Mouse (Mus musculus): ENCODE measurements at regions not wholly inside any gene's neighbourhood (a gene's known extent, or its start where the extent isn't known, plus 50 kb on each side); places are given as distances from the start of the nearest gene placed in this dataset. TPM values are rescaled to one million over a fixed set of nuclear protein-coding genes. Genes with fewer than 3 reads are reported as not detected.

- Histone ChIP-seq H3K9ac (replicated peaks) (no peak overlapping the region), H3K27ac (ENCODE audit: low read depth) (no peak overlapping the region), H3K4me3 (ENCODE audit: low read depth, low read length) (no peak overlapping the region), H3K27me3 (ENCODE audit: insufficient read depth, low read length) (no peaks in the 10 kb centered on the region), H3K9me3 (ENCODE audit: low read length) (no peaks in the 10 kb centered on the region), H3K36me3 (replicated peaks; ENCODE audit: insufficient read depth, low read length) (no peaks in the 10 kb centered on the region), H3K4me1 (ENCODE audit: insufficient read depth) (no peaks in the 10 kb centered on the region), H3K4me2 (ENCODE audit: low read depth, low read length) (no peak overlapping the region)
- ATAC-seq = no peak
- TF ChIP-seq EP300 (IDR thresholded peaks at IDR 0.05; ENCODE audit: low read depth) = no peak
- no peak for TF ChIP-seq CTCF (IDR thresholded peaks at IDR 0.05; ENCODE audit: low read depth)
- 66% methylated on average over 3 of the region's 3 CpGs for WGBS (ENCODE audit: insufficient replicate concordance)
- no peak for DNase-seq
Measured at GRCm38 (mm10) chr4:103540960-103541359, 78.2 kb upstream of the Dab1 start.

- Histone ChIP-seq H3K36me3 (replicated peaks; ENCODE audit: insufficient read depth, low read length) (no peaks in the 10 kb centered on the region), H3K27ac (ENCODE audit: low read depth) (no peak overlapping the region), H3K9ac (replicated peaks) (no peak overlapping the region), H3K27me3 (ENCODE audit: insufficient read depth, low read length) (no peaks in the 10 kb centered on the region), H3K9me3 (ENCODE audit: low read length) (no peaks in the 10 kb centered on the region), H3K4me2 (ENCODE audit: low read depth, low read length) (no peak overlapping the region), H3K4me3 (ENCODE audit: low read depth, low read length) (no peak overlapping the region), H3K4me1 (ENCODE audit: insufficient read depth) (no peaks in the 10 kb centered on the region)
- TF ChIP-seq EP300 (IDR thresholded peaks at IDR 0.05; ENCODE audit: low read depth) = no peak
- TF ChIP-seq CTCF (IDR thresholded peaks at IDR 0.05; ENCODE audit: low read depth) = no peak
- DNase-seq = no peak
- no peak for ATAC-seq
Measured at GRCm38 (mm10) chr4:103547297-103547696, 71.9 kb upstream of the Dab1 start.

- ATAC-seq = no peak
- Histone ChIP-seq H3K4me1 (ENCODE audit: insufficient read depth) (no peaks in the 10 kb centered on the region), H3K27ac (ENCODE audit: low read depth) (no peak overlapping the region), H3K4me2 (ENCODE audit: low read depth, low read length) (no peak overlapping the region), H3K9me3 (ENCODE audit: low read length) (no peaks in the 10 kb centered on the region), H3K36me3 (replicated peaks; ENCODE audit: insufficient read depth, low read length) (no peaks in the 10 kb centered on the region), H3K9ac (replicated peaks) (no peak overlapping the region), H3K4me3 (ENCODE audit: low read depth, low read length) (no peak overlapping the region), H3K27me3 (ENCODE audit: insufficient read depth, low read length) (no peaks in the 10 kb centered on the region)
- 75% methylated on average over 3 of the region's 3 CpGs for WGBS (ENCODE audit: insufficient replicate concordance)
- TF ChIP-seq CTCF (IDR thresholded peaks at IDR 0.05; ENCODE audit: low read depth) (no peak), EP300 (IDR thresholded peaks at IDR 0.05; ENCODE audit: low read depth) (no peak)
- DNase-seq = no peak
Measured at GRCm38 (mm10) chr4:103552476-103552875, 66.7 kb upstream of the Dab1 start.

- Histone ChIP-seq H3K4me2 (ENCODE audit: low read depth, low read length) (no peak overlapping the region), H3K27me3 (ENCODE audit: insufficient read depth, low read length) (no peaks in the 10 kb centered on the region), H3K4me3 (ENCODE audit: low read depth, low read length) (no peak overlapping the region), H3K36me3 (replicated peaks; ENCODE audit: insufficient read depth, low read length) (no peaks in the 10 kb centered on the region), H3K27ac (ENCODE audit: low read depth) (no peak overlapping the region), H3K9ac (replicated peaks) (no peak overlapping the region), H3K4me1 (ENCODE audit: insufficient read depth) (no peaks in the 10 kb centered on the region), H3K9me3 (ENCODE audit: low read length) (no peaks in the 10 kb centered on the region)
- ATAC-seq (no peak), DNase-seq (no peak)
- 69% methylated on average over 4 of the region's 4 CpGs for WGBS (ENCODE audit: insufficient replicate concordance)
- TF ChIP-seq CTCF (IDR thresholded peaks at IDR 0.05; ENCODE audit: low read depth) = no peak
- no peak for TF ChIP-seq EP300 (IDR thresholded peaks at IDR 0.05; ENCODE audit: low read depth)
Measured at GRCm38 (mm10) chr4:103553188-103553587, 66.0 kb upstream of the Dab1 start.

GRCm38 (mm10) chr4:103554597-103554996 is 64.6 kb upstream of the Dab1 start:
- no peak overlapping the region for H3K27ac ChIP-seq (ENCODE audit: low read depth)
- ATAC-seq (no peak), DNase-seq (no peak)
- H3K4me1 ChIP-seq (ENCODE audit: insufficient read depth) = no peaks in the 10 kb centered on the region
- no peaks in the 10 kb centered on the region for H3K27me3 ChIP-seq (ENCODE audit: insufficient read depth, low read length)
- TF ChIP-seq EP300 (IDR thresholded peaks at IDR 0.05; ENCODE audit: low read depth) = no peak
- TF ChIP-seq CTCF (IDR thresholded peaks at IDR 0.05; ENCODE audit: low read depth) = no peak
- 67% methylated on average over 4 of the region's 4 CpGs for WGBS (ENCODE audit: insufficient replicate concordance)
- H3K9me3 ChIP-seq (ENCODE audit: low read length) = no peaks in the 10 kb centered on the region
- no peak overlapping the region for H3K4me3 ChIP-seq (ENCODE audit: low read depth, low read length)
- H3K36me3 ChIP-seq (replicated peaks; ENCODE audit: insufficient read depth, low read length) = no peaks in the 10 kb centered on the region
- H3K4me2 ChIP-seq (ENCODE audit: low read depth, low read length) = no peak overlapping the region
- no peak overlapping the region for H3K9ac ChIP-seq (replicated peaks)

Small RNA genes lying in the stretch of these regions (microRNA-seq; reads per million reads assigned to microRNA genes)
- gene Gm23064 = not detected
